Mouse (Mus musculus) neural tube, embryonic 11.5 days (tissue): ENCODE measurements around the gene Efcc1. TPM values are rescaled to one million over a fixed set of nuclear protein-coding genes. Genes with fewer than 3 reads are reported as not detected.

Experiments used
- ATAC-seq: fragments of 200-750 bp; cut with Nextera tagmentation; 2 replicates; pipeline ENCODE4 v1.8.0; 2017; ENCODE audit warnings: moderate number of reproducible peaks, mild to moderate bottlenecking, moderate TSS enrichment, moderate library complexity; ENCODE audit not compliant: insufficient read depth, low FRiP score, low TSS enrichment
- DNase-seq: peaks from one replicate; pipeline ENCODE4 v3.0.0-alpha.2; 2015; ENCODE audit warnings: low spot score
- H3K27ac ChIP-seq: fragments of 300-500 bp; sonication (generic); 2 replicates; pipeline ENCODE4 v1.5.1; 2014; ENCODE audit warnings: low read depth, mild to moderate bottlenecking, low read length
- H3K27me3 ChIP-seq: fragments of 300-500 bp; sonication (generic); 2 replicates; pipeline ENCODE4 v1.6.1; 2014; ENCODE audit warnings: mild to moderate bottlenecking, low read length, mixed read lengths; ENCODE audit not compliant: control insufficient read depth, insufficient read depth
- H3K36me3 ChIP-seq: fragments of 300-500 bp; sonication (generic); 2 replicates; pipeline ENCODE4 v1.6.1; 2014; ENCODE audit warnings: mild to moderate bottlenecking, low read length, moderate library complexity, mixed read lengths; ENCODE audit not compliant: control insufficient read depth, insufficient read depth
- H3K4me1 ChIP-seq: fragments of 300-500 bp; sonication (generic); 2 replicates; pipeline ENCODE4 v1.6.1; 2014; ENCODE audit warnings: low read length, mixed read lengths; ENCODE audit not compliant: control insufficient read depth, insufficient read depth
- H3K4me2 ChIP-seq: fragments of 300-500 bp; sonication (generic); 2 replicates; pipeline ENCODE4 v1.6.1; 2014; ENCODE audit warnings: low read depth, mild to moderate bottlenecking, moderate library complexity
- H3K4me3 ChIP-seq: fragments of 300-500 bp; sonication (generic); 2 replicates; pipeline ENCODE4 v1.5.1; 2014; ENCODE audit warnings: low read depth, low read length
- H3K9ac ChIP-seq: fragments of 300-500 bp; sonication (generic); 2 replicates; pipeline ENCODE4 v1.6.1; 2014; ENCODE audit warnings: mild to moderate bottlenecking, low read length
- H3K9me3 ChIP-seq: fragments of 300-500 bp; sonication (generic); 2 replicates; pipeline ENCODE4 v1.6.1; 2016; ENCODE audit warnings: low read length; ENCODE audit not compliant: control insufficient read depth
- WGBS: fragments of 180-500 bp; shearing (Covaris S2); extraction: QIAGEN DNeasy Blood & Tissue Kit; methylation state at CpG from one replicate; pipeline ENCODE4 v1.1.7; 2014; 5-methylcytosine and 5-hydroxymethylcytosine counted together
- polyA plus RNA-seq: library from polyadenylated mRNA; unstranded; fragments of >200 nt; fragmentation: Nextera tagmentation; extraction: Ambion mirVana; gene quantifications from 2 replicates; pipeline ENCODE4 v1.2.1, GENCODE M21; 2014

The Efcc1 gene
- polyA plus RNA-seq, 1 experiment from 2014 or later: 6.4 TPM

DNA sequence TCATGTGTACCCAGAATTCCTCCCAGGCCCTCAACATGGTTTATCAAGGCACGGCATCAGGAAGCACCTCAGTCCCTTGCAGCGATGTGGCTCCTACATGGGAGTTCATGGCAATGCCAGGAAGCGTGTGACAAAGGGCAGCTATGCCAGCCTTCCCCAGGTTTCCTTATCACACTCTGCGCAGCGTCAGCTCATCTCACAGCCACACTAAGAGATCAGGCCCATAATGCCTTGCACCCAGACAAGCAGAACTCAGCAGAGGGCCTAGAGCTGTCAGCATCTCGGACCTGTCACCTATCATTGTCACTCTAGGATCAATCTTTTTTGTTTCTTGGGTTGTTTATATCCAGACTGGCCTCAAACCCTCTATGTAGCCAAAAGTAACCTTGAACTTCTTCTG is 68.9 kb downstream of the Efcc1 start:
- whole genome bisulfite sequencing: 95% methylated on average over 6 of the region's 6 CpGs
- Histone ChIP-seq H3K27ac (no peak overlapping the region), H3K4me3 (no peak overlapping the region), H3K9me3 (no peaks in the 10 kb centered on the region), H3K27me3 (no peaks in the 10 kb centered on the region), H3K9ac (no peak overlapping the region), H3K36me3 (no peaks in the 10 kb centered on the region), H3K4me2 (no peak overlapping the region), H3K4me1 (no peaks in the 10 kb centered on the region)
- DNase-seq: no peak
- no peak for ATAC-seq

DNA sequence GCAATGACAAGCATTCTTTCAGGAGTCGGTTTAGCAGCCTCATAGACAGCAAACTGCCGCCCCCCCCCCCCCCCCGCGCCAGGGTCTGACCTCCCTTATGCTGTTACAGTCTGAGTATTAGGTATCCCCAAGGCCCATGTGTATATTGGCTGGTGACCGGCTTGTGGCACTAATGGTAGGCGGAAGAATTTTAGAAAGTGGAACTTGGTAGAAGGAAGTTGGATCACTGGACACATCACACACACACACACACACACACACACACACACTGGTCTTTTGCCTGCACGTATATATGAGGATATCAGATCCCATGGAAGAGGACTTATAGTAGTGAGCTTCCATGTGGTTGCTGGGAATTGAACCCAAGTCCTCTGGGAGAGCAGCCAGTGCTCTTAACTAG is 71.8 kb downstream of the Efcc1 start:
- Histone ChIP-seq H3K4me2 (no peak overlapping the region), H3K9me3 (no peaks in the 10 kb centered on the region), H3K9ac (no peak overlapping the region), H3K4me1 (no peaks in the 10 kb centered on the region), H3K27me3 (no peaks in the 10 kb centered on the region), H3K36me3 (no peaks in the 10 kb centered on the region), H3K27ac (no peak overlapping the region), H3K4me3 (no peak overlapping the region)
- DNase-seq (no peak), ATAC-seq (no peak)
- 86% methylated on average over 7 of the region's 7 CpGs for WGBS

DNA sequence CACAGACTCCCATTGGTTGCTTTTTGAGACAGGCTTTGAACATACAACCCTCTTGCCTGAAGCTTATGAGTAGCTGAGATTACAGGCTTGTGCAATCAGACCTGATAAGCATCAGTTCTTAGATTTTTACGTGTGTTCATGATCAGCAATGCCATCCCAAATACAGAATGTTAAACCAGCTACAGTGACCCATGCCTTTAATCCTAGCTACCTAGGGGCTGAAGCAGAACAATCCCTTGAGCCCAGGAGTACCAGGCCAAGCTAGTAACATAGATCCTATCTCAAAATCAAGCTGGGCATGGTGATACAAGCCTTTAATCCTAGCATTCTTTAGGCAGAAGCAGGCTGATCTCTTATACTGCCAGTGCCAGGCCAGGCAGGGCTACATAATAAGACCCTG is 73.4 kb downstream of the Efcc1 start:
- 91% methylated on average over 1 of the region's 1 CpGs for WGBS

DNA sequence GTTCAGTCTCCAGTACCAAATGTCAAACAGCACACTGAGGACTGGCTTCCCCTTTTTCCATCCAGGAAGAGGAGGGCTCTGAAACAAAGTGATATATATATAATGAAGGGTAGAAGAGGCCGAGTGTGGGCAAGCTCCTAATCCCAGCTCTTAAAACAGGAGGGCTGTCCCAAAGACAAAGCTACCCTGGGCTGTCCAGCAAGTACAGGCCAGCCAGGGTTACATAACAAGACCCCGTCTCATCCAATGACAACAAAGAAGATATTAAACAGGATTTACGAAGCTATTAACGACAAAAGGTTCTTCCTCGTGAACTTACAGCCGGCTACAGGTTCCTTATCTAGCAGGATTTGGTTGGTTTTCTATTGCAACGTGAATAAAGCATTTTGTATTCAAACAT is 74.2 kb downstream of the Efcc1 start:
- H3K9ac ChIP-seq: no peak overlapping the region
- no peaks in the 10 kb centered on the region for H3K36me3 ChIP-seq
- H3K4me2 ChIP-seq: no peak overlapping the region
- H3K9me3 ChIP-seq: no peaks in the 10 kb centered on the region
- DNase-seq (no peak), ATAC-seq (no peak)
- H3K4me3 ChIP-seq: no peak overlapping the region
- 83% methylated on average over 7 of the region's 7 CpGs for WGBS
- H3K4me1 ChIP-seq: no peaks in the 10 kb centered on the region
- H3K27me3 ChIP-seq: no peaks in the 10 kb centered on the region
- no peak overlapping the region for H3K27ac ChIP-seq

More for the DNA sequence above, 73.4 kb downstream of the Efcc1 start:
- H3K9ac ChIP-seq: no peak overlapping the region
- no peak overlapping the region for H3K4me3 ChIP-seq
- H3K27me3 ChIP-seq: no peaks in the 10 kb centered on the region
- no peaks in the 10 kb centered on the region for H3K9me3 ChIP-seq
- H3K4me2 ChIP-seq: no peak overlapping the region
- no peaks in the 10 kb centered on the region for H3K4me1 ChIP-seq
- no peak overlapping the region for H3K27ac ChIP-seq
- no peak for ATAC-seq
- DNase-seq: no peak
- H3K36me3 ChIP-seq: no peaks in the 10 kb centered on the region

DNA sequence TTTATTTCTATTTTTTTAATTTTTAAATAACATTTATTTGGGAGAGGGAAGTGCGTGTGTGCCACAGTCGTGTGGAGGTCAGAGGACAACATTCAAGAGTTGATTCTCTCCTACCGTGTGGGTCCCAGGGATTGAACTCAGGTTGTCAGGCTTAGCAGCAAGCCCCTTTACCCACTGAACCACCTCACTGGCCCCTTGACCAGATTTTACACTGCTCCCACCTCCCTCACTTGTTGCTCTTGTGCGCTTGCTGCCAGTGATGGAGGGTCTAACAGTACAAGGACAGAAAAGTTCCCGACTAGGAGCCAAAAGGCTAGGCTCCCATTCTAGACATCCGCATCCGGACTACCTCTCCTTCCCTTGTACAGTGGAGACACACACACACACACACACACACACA is 74.8 kb downstream of the Efcc1 start:
- H3K27me3 ChIP-seq: no peaks in the 10 kb centered on the region
- H3K9ac ChIP-seq: no peak overlapping the region
- DNase-seq: no peak
- no peak overlapping the region for H3K27ac ChIP-seq
- ATAC-seq: no peak
- no peaks in the 10 kb centered on the region for H3K36me3 ChIP-seq
- H3K4me3 ChIP-seq: no peak overlapping the region
- WGBS: 96% methylated on average over 7 of the region's 7 CpGs
- no peaks in the 10 kb centered on the region for H3K4me1 ChIP-seq
- no peak overlapping the region for H3K4me2 ChIP-seq
- no peaks in the 10 kb centered on the region for H3K9me3 ChIP-seq

Other genes with a start within 250 kb of the Efcc1 start
- 2.5 and 3.4 TPM in 2 replicates for gene Arhgap25, start 197.6 kb upstream of the Efcc1 start, polyA plus RNA-seq
- gene Prokr1, start 140.1 kb upstream of the Efcc1 start, polyA plus RNA-seq: 3.4 and 3.6 TPM in 2 replicates
- 14.9 and 15.4 TPM in 2 replicates for gene Aplf, start 58.7 kb upstream of the Efcc1 start, polyA plus RNA-seq
- 2.6 and 4.3 TPM in 2 replicates for gene Gp9, start 47.2 kb downstream of the Efcc1 start, polyA plus RNA-seq
- 7.9 and 8.4 TPM in 2 replicates for gene Rab43, start 81.3 kb downstream of the Efcc1 start, polyA plus RNA-seq
- gene Gm45140, start 104.9 kb downstream of the Efcc1 start, polyA plus RNA-seq: 2.7 and 4.6 TPM in 2 replicates
- 45.6 and 59.3 TPM in 2 replicates for gene Isy1, start 107.9 kb downstream of the Efcc1 start, polyA plus RNA-seq
- 1,129 and 1,155 TPM in 2 replicates for gene Cnbp, start 120.2 kb downstream of the Efcc1 start, polyA plus RNA-seq
- 156 and 169 TPM in 2 replicates for gene Copg1, start 156.9 kb downstream of the Efcc1 start, polyA plus RNA-seq
- gene Hmces, start 183.1 kb downstream of the Efcc1 start, polyA plus RNA-seq: 44.7 and 49.0 TPM in 2 replicates